Mouse (Mus musculus): ENCODE measurements at regions not wholly inside any gene's neighbourhood (a gene's known extent, or its start where the extent isn't known, plus 50 kb on each side); places are given as distances from the start of the nearest gene placed in this dataset.
"Not testable (repeated sequence)": the region's sequence is repeated elsewhere in the genome, so short reads cannot be mapped to it uniquely, and the experiment has no call there.

- peak; percentile 6 to 22 for DNase-seq (ENCODE audit: low spot score in 2 of 2)
Measured at GRCm38 (mm10) chr12:40898414-40899027, 125.4 kb upstream of the Immp2l start.

GRCm38 (mm10) chr12:40905650-40906338 lies 118.1 kb upstream of the Immp2l start:
- no peak for DNase-seq (ENCODE audit: low spot score in 2 of 2)

DNA sequence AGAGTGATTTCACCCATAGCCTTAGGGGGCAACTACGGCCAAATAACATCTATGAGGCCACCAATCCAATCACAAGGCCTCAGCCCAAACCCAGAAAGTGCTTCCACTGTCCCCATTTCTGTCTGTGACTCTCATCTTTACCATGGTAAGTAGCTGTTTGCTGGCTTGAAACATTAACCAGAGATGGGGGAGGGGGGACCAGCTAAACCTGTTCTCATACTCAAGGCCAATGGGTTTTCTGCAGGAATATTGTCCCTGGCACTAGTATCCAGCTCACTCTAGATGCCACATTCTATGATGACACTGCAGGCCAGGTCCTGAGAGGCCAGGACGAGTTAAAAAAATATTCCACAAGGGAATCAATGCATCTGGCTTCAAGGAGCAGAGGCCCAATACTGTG lies 117.1 kb upstream of the Immp2l start:
- no peak for DNase-seq (ENCODE audit: low spot score in 2 of 2)

GRCm38 (mm10) chr12:40908809-40909795 lies 114.8 kb upstream of the Immp2l start:
- DNase-seq (ENCODE audit: low spot score in 2 of 2): no peak

DNA sequence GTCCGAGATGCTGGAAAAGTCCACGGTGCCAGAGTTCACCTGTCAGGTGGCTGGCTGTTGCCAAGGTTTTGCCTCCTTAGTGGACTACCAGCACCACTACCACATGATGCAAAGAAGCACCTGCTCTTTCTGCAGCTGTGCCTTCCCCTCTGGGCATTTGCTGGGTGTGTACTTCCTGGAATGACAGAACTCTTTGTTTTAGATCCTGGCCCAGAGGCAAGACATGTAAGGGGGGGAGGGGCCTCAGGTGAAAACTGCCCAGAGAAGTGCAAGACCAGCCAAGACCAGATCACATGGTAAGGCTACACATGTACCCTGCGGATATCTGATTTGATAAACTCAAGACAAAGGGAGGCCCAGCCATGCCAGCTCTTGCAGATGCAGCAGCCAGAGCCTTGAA lies 106.4 kb upstream of the Immp2l start:
- DNase-seq (ENCODE audit: low spot score in 2 of 2): no peak

GRCm38 (mm10) chr12:40921988-40922387 lies 101.9 kb upstream of the Immp2l start:
- no peak for DNase-seq (ENCODE audit: low spot score in 2 of 2)

- no peak for DNase-seq (ENCODE audit: low spot score in 2 of 2)
Measured at GRCm38 (mm10) chr12:40926681-40927080, 97.2 kb upstream of the Immp2l start.

GRCm38 (mm10) chr12:40929409-40929808 lies 94.5 kb upstream of the Immp2l start:
- not testable (repeated sequence) for DNase-seq (ENCODE audit: low spot score in 2 of 2)

- no peak for DNase-seq (ENCODE audit: low spot score in 2 of 2)
Measured at GRCm38 (mm10) chr12:40935098-40935759, 88.7 kb upstream of the Immp2l start.

GRCm38 (mm10) chr12:40937037-40937436 lies 86.9 kb upstream of the Immp2l start:
- DNase-seq (ENCODE audit: low spot score in 2 of 2): no peak

DNA sequence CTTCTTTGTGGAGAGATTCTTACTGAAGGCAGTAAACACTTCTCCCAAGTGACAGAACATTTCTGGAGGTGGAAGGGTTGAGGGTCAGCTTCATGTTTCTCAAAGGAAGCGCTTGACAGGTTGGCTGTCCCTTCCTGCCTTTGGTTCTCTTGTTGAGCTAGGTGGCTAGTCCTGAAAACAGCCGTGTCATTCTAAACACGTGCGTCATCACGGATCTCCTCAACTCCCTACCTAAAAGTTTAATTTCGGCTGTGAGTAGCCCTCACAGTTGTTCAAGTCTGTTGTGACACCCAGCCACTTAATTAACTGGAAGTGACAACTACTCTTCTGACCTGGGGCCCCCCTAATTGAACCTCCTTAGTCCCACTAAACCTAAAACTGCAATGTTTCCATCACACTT lies 77.0 kb upstream of the Immp2l start:
- no peak for DNase-seq (ENCODE audit: low spot score in 2 of 2)

- DNase-seq (ENCODE audit: low spot score in 2 of 2): no peak
Measured at GRCm38 (mm10) chr12:40949580-40949979, 74.3 kb upstream of the Immp2l start.

GRCm38 (mm10) chr12:40958536-40958935 lies 65.4 kb upstream of the Immp2l start:
- DNase-seq (ENCODE audit: low spot score in 2 of 2): no peak

- DNase-seq (ENCODE audit: low spot score in 2 of 2): no peak
Measured at GRCm38 (mm10) chr12:40964996-40965395, 58.9 kb upstream of the Immp2l start.

DNA sequence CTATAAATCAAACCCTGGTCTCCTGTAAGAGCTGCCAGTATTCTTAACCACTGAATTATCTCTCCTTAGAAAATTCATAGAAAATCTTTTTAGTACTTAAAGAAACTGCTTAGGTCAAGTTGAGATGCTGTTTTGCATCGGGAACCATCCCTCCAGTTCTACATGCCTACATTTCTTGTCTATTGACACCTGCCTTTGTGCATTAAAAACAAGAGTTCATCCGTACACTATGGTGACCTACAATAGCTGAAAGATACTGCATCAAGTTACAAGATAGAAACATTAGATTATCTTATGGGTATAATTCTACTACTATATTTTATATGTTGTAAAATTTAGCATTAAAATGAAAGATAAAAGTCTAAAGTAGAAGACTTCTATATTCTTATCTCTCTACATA lies 57.6 kb upstream of the Immp2l start:
- no peak for DNase-seq (ENCODE audit: low spot score in 2 of 2)

- not testable (repeated sequence) for DNase-seq (ENCODE audit: low spot score in 2 of 2)
Measured at GRCm38 (mm10) chr12:40966723-40967122, 57.2 kb upstream of the Immp2l start.

- DNase-seq (ENCODE audit: low spot score in 2 of 2): peak; percentile 10 to 26
Measured at GRCm38 (mm10) chr12:40972844-40973243, 51.0 kb upstream of the Immp2l start.
